Mouse (Mus musculus): ENCODE measurements around the gene Vmn1r111.
"Not testable (repeated sequence)": the region's sequence is repeated elsewhere in the genome, so short reads cannot be mapped to it uniquely, and the experiment has no call there.

Vmn1r111 gene

GRCm38 (mm10) chr7:20703116-20703515 lies at the start of gene Vmn1r111:
Vmn1r111 (minus strand) TSS chr7:20703216.
- DNase-seq (ENCODE audit: low read depth, low spot score) = not testable (repeated sequence)

GRCm38 (mm10) chr7:20730524-20730923 lies 27.5 kb upstream of the Vmn1r111 start, which contains the start of gene Gm10668:
Gm10668 (minus strand) TSS chr7:20730624.
- DNase-seq (ENCODE audit: low read depth, low spot score) = not testable (repeated sequence)

- DNase-seq (ENCODE audit: low read depth, low spot score) = not testable (repeated sequence)
Measured at GRCm38 (mm10) chr7:20668618-20669017, 34.4 kb downstream of the Vmn1r111 start, which contains the start of gene Vmn1r107. Vmn1r107 (plus strand) TSS chr7:20668918.
